In genomic region chr7:25746844-25747243, GRCm38 (mm10) we compare ENCODE assay signal across 25 mouse cellular contexts.
"Had no signal": no experiment of that assay in that cellular context is flagged by ENCODE, and none has a peak within 500 bp of the region (broad histone marks: within the 10 kb centered on the region; RNA-seq: fewer than 3 reads in every experiment).

No protein-coding gene starts in this region.

- H3K4me3 ChIP-seq: heart, embryonic 10.5 days; heart, embryonic 12.5 days; hindbrain, embryonic 13.5 days; hindbrain, embryonic 15.5 days; kidney, embryonic 15.5 days; left cerebral cortex, adult 2 months; limb, embryonic 10.5 days; limb, embryonic 12.5 days; liver, embryonic 13.5 days; liver, embryonic 15.5 days had no signal

- ATAC-seq: hindbrain, postnatal 0 days; intestine, embryonic 16.5 days had no signal

- H3K27ac ChIP-seq: heart, embryonic 10.5 days; hindbrain, embryonic 13.5 days; hindbrain, embryonic 15.5 days; hindbrain, postnatal 0 days; kidney, embryonic 15.5 days; kidney, postnatal 0 days; left cerebral cortex, adult 2 months; limb, embryonic 10.5 days; limb, embryonic 12.5 days; liver, embryonic 13.5 days; liver, embryonic 15.5 days had no signal

- H3K9ac ChIP-seq: heart, embryonic 12.5 days; hindbrain, embryonic 13.5 days; hindbrain, embryonic 15.5 days; kidney, embryonic 15.5 days; limb, embryonic 12.5 days; liver, embryonic 13.5 days; liver, embryonic 15.5 days had no signal

- DNase-seq: gastrocnemius, postnatal 14 days; gastrocnemius, postnatal 36 days; heart, adult 11 months; heart, postnatal 14 days; heart, postnatal 36 days; kidney, adult 11 months; kidney, adult 2 months; kidney, adult 9 months; kidney, postnatal 14 days; kidney, postnatal 36 days; layer of hippocampus, adult 9-11 months; liver; liver, embryonic 13.5 days had no signal

- H3K27me3 ChIP-seq: heart, embryonic 12.5 days; hindbrain, embryonic 13.5 days; hindbrain, embryonic 15.5 days; kidney, embryonic 15.5 days; limb, embryonic 12.5 days; liver, embryonic 13.5 days; liver, embryonic 15.5 days had no signal
